Mouse (Mus musculus) lung, embryonic 16.5 days (tissue): ENCODE results near the gene Adamts15. TPM values are rescaled to one million over a fixed set of nuclear protein-coding genes. Genes with fewer than 3 reads are reported as not detected.

Experiments used
- ATAC-seq: fragments of 200-750 bp; cut with Nextera tagmentation; 2 replicates; pipeline ENCODE4 v1.8.0; 2017; ENCODE audit warnings: low read depth, mild to moderate bottlenecking, moderate library complexity
- H3K27ac ChIP-seq: fragments of 300-500 bp; sonication (generic); 2 replicates; pipeline ENCODE4 v1.5.1; 2014; ENCODE audit warnings: mild to moderate bottlenecking, control low read depth, low read length
- H3K27me3 ChIP-seq: fragments of 300-500 bp; sonication (generic); 2 replicates; pipeline ENCODE4 v1.6.1; 2014; ENCODE audit warnings: low read depth, low read length, mixed read lengths; ENCODE audit not compliant: control insufficient read depth, insufficient read depth
- H3K36me3 ChIP-seq: fragments of 300-500 bp; sonication (generic); 2 replicates; pipeline ENCODE4 v1.6.1; 2014; ENCODE audit warnings: low read length; ENCODE audit not compliant: control insufficient read depth, insufficient read depth
- H3K4me1 ChIP-seq: fragments of 300-500 bp; sonication (generic); replicated peaks from 2 replicates; pipeline ENCODE4 v1.6.1; 2014; ENCODE audit warnings: low read length, mixed read lengths; ENCODE audit not compliant: control insufficient read depth, insufficient read depth
- H3K4me2 ChIP-seq: fragments of 300-500 bp; sonication (generic); 2 replicates; pipeline ENCODE4 v1.6.1; 2014; ENCODE audit warnings: low read depth, low read length, control low read depth
- H3K4me3 ChIP-seq: fragments of 300-500 bp; sonication (generic); 2 replicates; pipeline ENCODE4 v1.5.1; 2014; ENCODE audit warnings: mild to moderate bottlenecking, low read length, control low read depth
- H3K9ac ChIP-seq: fragments of 300-500 bp; sonication (generic); 2 replicates; pipeline ENCODE4 v1.6.1; 2014; ENCODE audit warnings: low read length, control low read depth
- H3K9me3 ChIP-seq: fragments of 300-500 bp; sonication (generic); 2 replicates; pipeline ENCODE4 v1.6.1; 2016; ENCODE audit warnings: low read length; ENCODE audit not compliant: control insufficient read depth
- WGBS: fragments of 180-500 bp; shearing (Covaris S2); extraction: QIAGEN DNeasy Blood & Tissue Kit; methylation state at CpG from one replicate; pipeline ENCODE4 v1.1.7; 2014; 5-methylcytosine and 5-hydroxymethylcytosine counted together
- polyA plus RNA-seq: library from polyadenylated mRNA; unstranded; fragments of >200 nt; fragmentation: Nextera tagmentation; extraction: Ambion mirVana; gene quantifications from 2 replicates; pipeline ENCODE4 v1.2.1, GENCODE M21; 2015

Gene Adamts15
- polyA plus RNA-seq, 1 experiment from 2014 or later: 7.1 TPM

GRCm38 (mm10) chr9:30905861-30906260 lies 16.4 kb downstream of the Adamts15 start:
- Histone ChIP-seq H3K27ac (no peak overlapping the region), H3K9ac (no peak overlapping the region), H3K4me1 (peaks cover 5% of the 10 kb centered on the region), H3K36me3 (no peaks in the 10 kb centered on the region), H3K9me3 (no peaks in the 10 kb centered on the region), H3K27me3 (no peaks in the 10 kb centered on the region), H3K4me2 (no peak overlapping the region), H3K4me3 (no peak overlapping the region)
- peak; percentile 75 for ATAC-seq
- WGBS: 53% methylated on average over 10 of the region's 10 CpGs

- H3K4me1 ChIP-seq: peaks cover 5% of the 10 kb centered on the region
- no peaks in the 10 kb centered on the region for H3K36me3 ChIP-seq
- no peaks in the 10 kb centered on the region for H3K9me3 ChIP-seq
- no peak overlapping the region for H3K9ac ChIP-seq
- no peak overlapping the region for H3K4me2 ChIP-seq
- no peak overlapping the region for H3K27ac ChIP-seq
- 86% methylated on average over 5 of the region's 5 CpGs for WGBS
- no peaks in the 10 kb centered on the region for H3K27me3 ChIP-seq
- no peak overlapping the region for H3K4me3 ChIP-seq
- ATAC-seq: no peak
These were observed 19.0 kb downstream of the Adamts15 start for GRCm38 (mm10) chr9:30903266-30903665.

- 87% methylated on average over 7 of the region's 7 CpGs for WGBS
- ATAC-seq: no peak
- H3K36me3 ChIP-seq: no peaks in the 10 kb centered on the region
These were observed 19.6 kb downstream of the Adamts15 start for GRCm38 (mm10) chr9:30902641-30903040.

GRCm38 (mm10) chr9:30902152-30902551 lies 20.1 kb downstream of the Adamts15 start:
- H3K9me3 ChIP-seq: no peaks in the 10 kb centered on the region
- WGBS: 93% methylated on average over 19 of the region's 19 CpGs
- no peak overlapping the region for H3K4me3 ChIP-seq
- ATAC-seq: no peak
- H3K36me3 ChIP-seq: no peaks in the 10 kb centered on the region
- no peak overlapping the region for H3K9ac ChIP-seq
- no peaks in the 10 kb centered on the region for H3K27me3 ChIP-seq
- no peak overlapping the region for H3K4me2 ChIP-seq
- peaks cover 1% of the 10 kb centered on the region; the same call in 1 of the 2 replicates for H3K4me1 ChIP-seq
- H3K27ac ChIP-seq: no peak overlapping the region

More at GRCm38 (mm10) chr9:30902641-30903040, 19.6 kb downstream of the Adamts15 start:
- H3K27ac ChIP-seq: no peak overlapping the region
- no peaks in the 10 kb centered on the region for H3K9me3 ChIP-seq
- H3K9ac ChIP-seq: no peak overlapping the region
- no peak overlapping the region for H3K4me2 ChIP-seq
- no peaks in the 10 kb centered on the region for H3K27me3 ChIP-seq
- H3K4me3 ChIP-seq: no peak overlapping the region
- H3K4me1 ChIP-seq: peaks cover 4% of the 10 kb centered on the region

- Histone ChIP-seq H3K27ac (no peak overlapping the region), H3K4me1 (peaks cover 9% of the 10 kb centered on the region; the same call in 1 of the 2 replicates), H3K9me3 (no peaks in the 10 kb centered on the region), H3K4me2 (no peak overlapping the region), H3K9ac (no peak overlapping the region), H3K36me3 (no peaks in the 10 kb centered on the region), H3K4me3 (no peak overlapping the region), H3K27me3 (no peaks in the 10 kb centered on the region)
- WGBS: 59% methylated on average over 2 of the region's 2 CpGs
- ATAC-seq: no peak
These were observed 25.1 kb downstream of the Adamts15 start for GRCm38 (mm10) chr9:30897169-30897568.

GRCm38 (mm10) chr9:30896752-30897151 lies 25.5 kb downstream of the Adamts15 start:
- no peak overlapping the region for H3K4me3 ChIP-seq
- no peaks in the 10 kb centered on the region for H3K36me3 ChIP-seq
- WGBS: 45% methylated on average over 5 of the region's 5 CpGs
- peak; percentile 62 for ATAC-seq
- H3K9me3 ChIP-seq: no peaks in the 10 kb centered on the region
- peaks cover 9% of the 10 kb centered on the region; the same call in 1 of the 2 replicates for H3K4me1 ChIP-seq
- H3K4me2 ChIP-seq: no peak overlapping the region
- no peak overlapping the region for H3K27ac ChIP-seq
- H3K27me3 ChIP-seq: no peaks in the 10 kb centered on the region
- H3K9ac ChIP-seq: no peak overlapping the region

- Histone ChIP-seq H3K27me3 (no peaks in the 10 kb centered on the region), H3K36me3 (no peaks in the 10 kb centered on the region), H3K4me3 (no peak overlapping the region), H3K9ac (no peak overlapping the region), H3K27ac (no peak overlapping the region), H3K4me1 (peaks cover 9% of the 10 kb centered on the region; the same call in 1 of the 2 replicates), H3K4me2 (no peak overlapping the region), H3K9me3 (no peaks in the 10 kb centered on the region)
- ATAC-seq: no peak
- WGBS: 80% methylated on average over 3 of the region's 3 CpGs
These were observed 26.6 kb downstream of the Adamts15 start for GRCm38 (mm10) chr9:30895618-30896017.

- Histone ChIP-seq H3K4me1 (no peaks in the 10 kb centered on the region), H3K4me2 (no peak overlapping the region), H3K9ac (no peak overlapping the region), H3K9me3 (no peaks in the 10 kb centered on the region), H3K27me3 (no peaks in the 10 kb centered on the region), H3K4me3 (no peak overlapping the region), H3K36me3 (no peaks in the 10 kb centered on the region), H3K27ac (no peak overlapping the region)
- 55% methylated on average over 3 of the region's 3 CpGs for whole genome bisulfite sequencing
- no peak for ATAC-seq
These were observed 36.0 kb downstream of the Adamts15 start for GRCm38 (mm10) chr9:30886276-30886675.

- Histone ChIP-seq H3K9me3 (no peaks in the 10 kb centered on the region), H3K4me2 (no peak overlapping the region), H3K9ac (no peak overlapping the region), H3K4me3 (no peak overlapping the region), H3K36me3 (no peaks in the 10 kb centered on the region), H3K27me3 (no peaks in the 10 kb centered on the region), H3K4me1 (0 out of 2 replicates have a peak, but pooled peaks cover 2% of the 10 kb centered on the region), H3K27ac (no peak overlapping the region)
- WGBS: 38% methylated on average over 9 of the region's 9 CpGs
- ATAC-seq: peak; percentile 11; the same call in 1 of the 2 replicates
These were observed 41.7 kb downstream of the Adamts15 start for GRCm38 (mm10) chr9:30880553-30880952.

GRCm38 (mm10) chr9:30879947-30880273 lies 42.3 kb downstream of the Adamts15 start:
- WGBS: 30% methylated on average over 2 of the region's 2 CpGs

More at GRCm38 (mm10) chr9:30879947-30880273, 42.3 kb downstream of the Adamts15 start:
- H3K4me3 ChIP-seq: no peak overlapping the region
- H3K9ac ChIP-seq: no peak overlapping the region
- H3K27me3 ChIP-seq: no peaks in the 10 kb centered on the region
- peak overlapping the region; percentile 0; the same call in 1 of the 2 replicates for H3K27ac ChIP-seq
- 0 out of 2 replicates have a peak, but pooled peaks cover 2% of the 10 kb centered on the region for H3K4me1 ChIP-seq
- H3K36me3 ChIP-seq: no peaks in the 10 kb centered on the region
- H3K4me2 ChIP-seq: no peak overlapping the region
- no peaks in the 10 kb centered on the region for H3K9me3 ChIP-seq
- ATAC-seq: peak; percentile 83
